Mouse (Mus musculus) CH12.LX (cell line): Measurements from ENCODE around the gene Dab1.

Source experiments
- CTCF ChIP-seq, 2 experiments: IDR thresholded peaks in 1 of 2; conservative IDR thresholded peaks in 1 of 2; 2 replicates each; pipeline ENCODE4 v1.5.1; 2011 to 2012; ENCODE audit warnings: low read depth in 2 of 2, low read length in 2 of 2, improper control_type of control experiment in 1 of 2, inconsistent platforms in 1 of 2, mild to moderate bottlenecking in 1 of 2, moderate library complexity in 1 of 2
- EP300 ChIP-seq: IDR thresholded peaks from 2 replicates; pipeline ENCODE4 v1.6.1; 2011; ENCODE audit warnings: low read length, improper control_type of control experiment
- MAZ ChIP-seq: IDR thresholded peaks from 2 replicates; pipeline ENCODE4 v1.6.1; 2012; ENCODE audit warnings: low read depth, mild to moderate bottlenecking, inconsistent platforms, low read length, improper control_type of control experiment, moderate library complexity
- NELFE ChIP-seq: IDR thresholded peaks from 2 replicates; pipeline ENCODE4 v1.6.1; 2011; ENCODE audit warnings: low read depth, low read length, improper control_type of control experiment
- POLR2AphosphoS2 ChIP-seq: IDR thresholded peaks from 2 replicates; pipeline ENCODE4 v1.6.1; 2011; ENCODE audit warnings: low read depth, low read length, improper control_type of control experiment
- TBP ChIP-seq: conservative IDR thresholded peaks from 2 replicates; pipeline ENCODE4 v1.6.1; 2011; ENCODE audit warnings: low read depth, low read length, improper control_type of control experiment
- TCF12 ChIP-seq: IDR thresholded peaks from 2 replicates; pipeline ENCODE4 v1.6.1; 2014; ENCODE audit warnings: low read depth, mild to moderate bottlenecking, inconsistent platforms, low read length, improper control_type of control experiment

- TF ChIP-seq EP300 (no peak), NELFE (no peak), POLR2AphosphoS2 (no peak), CTCF (conservative IDR thresholded peaks at IDR 0.05 in 1 of 2, IDR thresholded peaks at IDR 0.05 in 1 of 2; ENCODE audit: low read depth in 2 of 2, low read length in 2 of 2) (no peak), TCF12 (no peak), TBP (no peak), MAZ (no peak)
Observed at GRCm38 (mm10) chr4:104712338-104713083, 1093.4 kb downstream of the Dab1 start.
